Mouse (Mus musculus): ENCODE data around the gene Gm21887.
A peak's percentile ranks its signal among the peaks of the same experiment; 100 is the strongest.
"Not testable (repeated sequence)": the region's sequence is repeated elsewhere in the genome, so short reads cannot be mapped to it uniquely, and the experiment has no call there.

Gm21887 gene

DNA sequence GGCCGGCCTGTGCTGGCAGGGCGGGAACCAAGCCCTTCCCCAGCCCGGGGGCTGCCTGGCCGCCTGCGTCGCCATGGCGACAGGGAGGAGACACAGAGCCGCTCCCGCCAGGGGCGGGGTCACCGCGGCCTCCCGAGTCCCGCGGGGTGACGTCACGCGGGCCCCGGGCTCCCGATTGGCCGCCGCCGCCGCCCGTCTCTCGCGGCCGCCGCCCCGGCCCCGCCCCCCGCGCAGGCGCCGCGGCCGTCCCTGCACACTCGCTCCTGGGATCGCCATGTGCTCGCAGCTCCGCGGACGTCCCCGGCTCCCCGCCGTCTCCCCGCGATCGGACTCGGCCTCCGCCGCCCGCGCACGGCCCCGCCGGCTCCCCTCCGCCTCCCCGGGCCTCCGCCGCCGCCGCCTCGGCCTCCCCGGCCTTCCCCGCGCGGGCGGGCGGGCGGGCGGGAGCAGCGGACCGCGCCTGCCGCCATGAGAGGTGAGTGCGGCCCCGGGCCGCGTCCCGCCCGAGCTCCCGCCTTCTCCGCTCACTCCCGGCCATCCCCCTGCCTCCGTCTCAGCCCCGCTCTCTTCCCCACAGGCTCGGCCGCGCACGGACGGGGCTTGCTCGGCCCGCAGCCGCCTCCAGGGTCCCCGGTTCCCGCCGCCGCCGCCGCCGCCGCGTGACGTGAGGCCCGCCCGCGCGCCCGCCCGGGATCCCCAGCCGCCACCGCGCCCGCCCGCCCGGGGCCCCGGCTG lies at the start of gene Gm21887:
TSS of gene Gm21887 (plus strand) at position 644 of the 735 bp plus-strand sequence.
- DNase-seq, result peak; percentile 100

DNA sequence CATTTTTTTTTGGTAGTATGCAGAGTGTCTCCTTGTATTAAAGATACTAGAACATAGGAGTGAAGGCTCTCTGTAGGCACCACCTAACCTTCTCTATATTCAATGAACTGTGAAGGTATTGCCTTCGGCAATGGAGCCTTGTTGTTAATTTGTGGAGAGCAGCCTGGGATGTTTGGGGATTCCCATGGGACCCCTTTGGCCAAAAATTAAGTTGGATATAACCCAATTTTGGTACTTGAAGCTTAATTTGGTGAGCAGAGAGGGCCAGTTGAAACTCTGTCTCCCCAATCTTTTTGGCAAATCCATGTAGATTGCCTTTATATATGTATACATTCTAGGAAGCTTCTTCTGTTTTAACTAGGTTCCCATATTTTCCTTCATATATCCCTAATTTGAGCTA lies 40.1 kb upstream of the Gm21887 start:
- DNase-seq, result no peak

DNA sequence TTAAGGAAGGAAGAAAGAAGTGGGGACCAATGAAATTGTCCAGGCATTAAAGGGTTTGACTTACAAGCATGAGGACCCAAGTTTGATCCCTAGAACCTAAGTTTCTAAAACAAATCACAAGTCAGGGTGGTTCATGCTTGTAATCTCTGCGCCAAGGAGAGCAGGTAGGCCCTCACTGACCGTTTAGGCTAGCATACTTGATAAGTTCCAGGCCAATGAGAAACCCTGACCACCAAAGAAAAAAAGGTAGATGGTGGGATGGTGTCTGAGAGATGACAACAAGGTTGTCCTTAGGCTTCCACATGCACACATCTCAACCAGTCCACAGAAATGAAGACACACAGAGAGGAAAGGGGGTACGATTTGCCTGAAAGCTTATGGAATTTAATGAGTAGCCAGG lies 39.7 kb upstream of the Gm21887 start:
- DNase-seq, result not testable (repeated sequence)

DNA sequence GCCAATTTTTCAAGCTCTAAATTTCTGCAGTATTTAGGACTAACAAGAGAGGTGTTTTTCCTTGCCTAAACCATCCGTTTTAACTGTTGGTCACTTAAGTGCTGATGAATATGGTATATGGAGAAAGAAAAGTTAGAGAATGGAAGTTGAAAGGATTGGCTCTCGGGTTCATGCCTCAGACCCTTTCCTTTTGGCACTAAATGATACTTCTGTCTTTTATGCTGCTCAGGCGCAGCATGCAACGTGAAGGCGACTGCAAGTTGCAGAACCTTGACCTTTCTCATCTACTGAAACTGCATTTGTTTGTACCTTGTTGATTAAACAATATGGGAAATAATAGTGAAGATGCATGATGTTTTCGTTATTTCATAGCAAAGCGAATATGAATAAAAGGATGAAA lies 38.9 kb upstream of the Gm21887 start:
- DNase-seq, result not testable (repeated sequence)

DNA sequence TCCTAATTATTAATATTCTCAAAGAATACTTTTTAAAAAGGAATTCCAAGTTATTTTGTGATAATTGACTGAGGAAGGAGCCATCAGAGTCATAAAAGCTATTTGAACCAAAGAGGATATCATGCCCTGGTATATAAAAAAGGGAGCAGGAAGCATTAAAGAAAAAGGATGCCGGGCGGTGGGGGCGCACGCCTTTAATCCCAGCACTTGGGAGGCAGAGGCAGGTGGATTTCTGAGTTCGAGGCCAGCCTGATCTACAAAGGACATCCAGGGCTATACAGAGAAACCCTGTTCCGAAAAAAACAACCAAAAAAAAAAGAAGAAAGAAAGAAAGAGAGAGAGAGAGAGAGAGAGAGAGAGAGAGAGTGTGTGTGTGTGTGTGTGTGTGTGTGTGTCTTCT lies 37.9 kb upstream of the Gm21887 start:
- DNase-seq, result peak; percentile 2

DNA sequence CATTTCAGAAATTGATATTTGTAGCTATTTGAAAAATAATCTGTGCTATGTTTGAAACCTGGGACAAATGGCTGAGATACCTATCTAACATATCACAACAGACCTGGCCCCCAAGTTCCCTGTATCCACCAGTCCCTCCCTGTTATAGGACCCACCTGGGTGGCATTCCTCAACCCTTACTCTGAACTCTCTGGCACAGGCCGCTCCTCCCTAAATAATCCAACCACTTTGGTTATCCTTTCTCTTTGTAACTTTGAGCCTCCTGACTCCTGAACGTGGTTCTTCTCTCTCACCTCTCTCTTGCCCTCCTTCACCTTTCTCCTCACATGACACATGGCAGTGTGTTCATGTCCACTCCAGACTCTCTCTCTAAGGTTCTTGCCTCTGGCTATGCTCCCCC lies 37.3 kb upstream of the Gm21887 start:
- DNase-seq, result peak; percentile 2

DNA sequence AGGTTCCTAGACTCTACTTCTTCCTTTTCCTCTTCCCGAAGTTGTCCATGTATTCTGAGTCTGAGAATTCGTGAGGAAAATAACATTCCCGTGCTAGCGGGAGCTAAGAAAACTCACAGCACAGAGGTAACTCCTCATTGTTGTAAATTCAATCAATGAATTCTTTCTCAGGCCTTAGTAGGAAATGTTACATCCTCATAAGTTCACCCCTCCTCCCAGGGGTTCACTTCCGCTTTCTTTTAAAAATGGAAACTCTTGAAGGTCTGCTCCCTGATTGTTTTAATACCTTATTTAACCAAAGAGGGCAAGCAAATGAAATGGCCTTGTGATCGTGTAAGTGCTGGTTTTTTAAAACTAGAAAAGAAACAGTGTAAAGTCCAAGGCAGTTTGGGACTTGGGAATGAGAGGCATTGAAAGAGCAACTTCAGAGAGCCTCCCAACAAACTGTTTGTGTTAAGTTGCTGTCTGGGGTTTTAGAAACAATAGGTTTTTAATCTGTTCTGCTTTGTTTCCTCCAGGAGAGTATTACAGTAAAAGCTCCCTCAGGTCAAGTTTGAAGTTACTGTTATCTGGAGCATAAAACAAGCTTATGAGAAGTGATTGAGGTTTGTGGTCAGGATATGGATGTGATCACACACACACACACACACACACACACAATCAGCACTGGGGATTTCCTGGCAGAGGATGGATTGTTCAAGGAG lies 36.5 kb upstream of the Gm21887 start:
- DNase-seq, result peak; percentile 28

DNA sequence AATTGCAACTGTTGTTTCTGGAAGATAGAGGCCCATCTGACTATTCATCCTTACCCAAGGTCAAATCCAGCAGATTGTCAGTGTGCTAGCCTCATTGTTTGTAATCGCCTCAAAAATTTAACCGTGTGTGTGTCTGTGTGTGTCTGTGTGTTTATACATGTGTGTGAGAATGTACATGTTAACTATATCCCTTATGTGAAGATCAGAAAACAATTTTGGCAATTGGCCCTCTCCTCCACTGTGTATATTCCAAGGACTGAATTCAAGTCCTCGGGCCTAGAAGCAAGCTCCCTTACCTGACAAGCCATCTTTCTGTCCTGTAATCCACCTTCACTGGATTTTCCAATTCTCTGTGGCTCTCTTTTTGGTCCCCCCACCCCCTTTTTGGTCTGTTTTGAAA lies 35.7 kb upstream of the Gm21887 start:
- peak; percentile 25 for DNase-seq

DNA sequence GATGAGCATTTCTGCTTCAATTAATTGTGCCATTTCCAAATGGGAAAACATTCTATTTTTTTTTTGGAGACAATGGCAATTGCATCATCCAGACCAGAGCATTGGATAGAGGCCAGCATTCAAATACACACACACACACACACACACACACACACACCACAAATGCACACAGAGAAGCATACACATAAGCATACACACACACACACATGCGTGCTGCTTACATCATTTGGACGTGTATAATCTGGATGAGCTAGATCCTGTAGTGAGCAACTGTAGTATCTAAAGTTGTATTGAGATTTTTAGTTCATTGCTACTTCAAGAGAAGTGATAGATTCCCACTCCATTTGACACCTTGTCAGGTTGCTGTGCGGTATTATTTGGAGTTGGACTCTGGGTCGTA lies 35.0 kb upstream of the Gm21887 start:
- DNase-seq, result peak; percentile 22

DNA sequence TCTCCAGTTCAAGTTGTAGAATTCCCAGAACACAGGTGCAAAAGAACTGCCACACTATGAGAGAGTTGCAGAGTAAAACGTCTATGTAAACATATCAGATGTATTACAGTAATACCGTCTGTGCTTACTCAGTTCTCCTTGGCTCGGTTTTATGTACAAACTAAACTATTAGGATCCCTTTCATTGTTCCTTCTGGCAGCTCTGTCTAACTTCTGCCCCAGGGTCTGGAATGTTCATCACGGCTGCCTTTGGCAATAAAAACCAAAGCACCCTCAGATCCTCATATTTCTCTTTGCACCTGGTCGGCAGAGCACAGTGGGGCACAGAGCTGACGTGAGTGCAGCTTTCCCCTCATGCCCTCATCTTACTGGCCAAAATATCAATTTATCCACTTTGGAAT lies 34.5 kb upstream of the Gm21887 start:
- DNase-seq, result peak; percentile 26

DNA sequence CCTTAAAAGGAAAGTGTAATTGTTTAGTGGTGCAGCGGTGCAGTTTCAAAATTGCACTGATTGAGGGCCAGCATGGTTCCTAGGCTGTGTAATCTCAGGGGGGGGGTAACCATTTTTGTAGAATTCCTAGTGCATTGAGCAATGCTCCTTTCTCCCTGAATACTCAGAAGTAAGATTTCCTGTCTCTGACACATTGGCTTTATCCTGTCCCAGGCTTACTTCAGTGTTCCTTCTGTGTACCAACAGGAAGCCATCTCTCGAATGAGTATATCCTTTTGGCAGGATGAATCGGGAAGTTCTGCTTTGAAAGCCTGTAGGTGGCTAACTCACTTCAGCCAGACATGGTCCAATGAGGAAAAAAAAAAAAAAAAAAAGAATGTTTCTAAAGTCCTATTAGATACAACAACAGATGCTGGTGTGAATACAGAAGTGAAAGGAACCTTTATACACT lies 33.8 kb upstream of the Gm21887 start:
- DNase-seq, result peak; percentile 40

DNA sequence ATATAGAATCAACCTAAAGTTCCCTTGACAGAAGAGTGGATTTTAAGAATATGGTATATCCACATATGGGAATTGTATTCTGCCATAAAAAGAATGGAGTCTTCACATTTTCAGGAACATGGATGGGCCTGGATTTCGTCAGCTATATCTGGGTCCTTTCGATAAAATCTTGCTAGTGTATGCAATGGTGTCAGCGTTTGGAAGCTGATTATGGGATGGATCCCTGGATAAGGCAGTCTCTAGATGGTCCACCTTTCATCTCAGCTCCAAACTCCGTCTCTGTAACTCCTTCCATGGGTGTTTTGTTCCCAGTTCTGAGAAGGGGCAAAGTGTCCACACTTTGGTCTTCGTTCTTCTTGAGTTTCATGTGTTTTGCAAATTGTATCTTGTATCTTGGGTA lies 33.1 kb upstream of the Gm21887 start:
- peak; percentile 5 for DNase-seq

DNA sequence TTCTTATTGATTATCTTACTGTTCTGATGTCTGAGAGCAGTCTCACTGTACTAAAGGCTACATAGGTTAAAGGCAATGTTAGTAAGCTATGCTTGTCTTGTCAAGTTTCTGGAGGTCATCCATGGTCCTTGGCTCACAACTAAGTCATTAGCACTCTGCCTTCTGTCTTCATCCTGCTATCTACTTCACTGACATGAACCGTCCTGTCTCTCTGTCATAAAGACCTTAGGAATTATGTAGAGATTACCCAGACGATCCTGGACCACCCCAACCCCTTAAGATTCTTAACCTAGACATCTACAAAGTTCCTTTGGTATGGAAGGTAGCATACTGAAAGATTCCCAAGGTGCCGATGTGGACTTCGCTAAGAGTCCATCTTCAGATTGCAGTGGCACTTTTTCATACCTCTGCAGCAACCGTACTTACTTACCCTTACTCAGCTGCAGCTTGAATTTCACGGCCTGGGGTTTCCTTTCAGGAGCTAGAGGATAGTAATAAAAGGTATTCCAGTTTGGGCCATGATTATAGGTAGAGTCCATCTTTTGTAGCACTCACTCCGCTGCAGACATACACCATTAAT lies 31.5 kb upstream of the Gm21887 start:
- not testable (repeated sequence) for DNase-seq

DNA sequence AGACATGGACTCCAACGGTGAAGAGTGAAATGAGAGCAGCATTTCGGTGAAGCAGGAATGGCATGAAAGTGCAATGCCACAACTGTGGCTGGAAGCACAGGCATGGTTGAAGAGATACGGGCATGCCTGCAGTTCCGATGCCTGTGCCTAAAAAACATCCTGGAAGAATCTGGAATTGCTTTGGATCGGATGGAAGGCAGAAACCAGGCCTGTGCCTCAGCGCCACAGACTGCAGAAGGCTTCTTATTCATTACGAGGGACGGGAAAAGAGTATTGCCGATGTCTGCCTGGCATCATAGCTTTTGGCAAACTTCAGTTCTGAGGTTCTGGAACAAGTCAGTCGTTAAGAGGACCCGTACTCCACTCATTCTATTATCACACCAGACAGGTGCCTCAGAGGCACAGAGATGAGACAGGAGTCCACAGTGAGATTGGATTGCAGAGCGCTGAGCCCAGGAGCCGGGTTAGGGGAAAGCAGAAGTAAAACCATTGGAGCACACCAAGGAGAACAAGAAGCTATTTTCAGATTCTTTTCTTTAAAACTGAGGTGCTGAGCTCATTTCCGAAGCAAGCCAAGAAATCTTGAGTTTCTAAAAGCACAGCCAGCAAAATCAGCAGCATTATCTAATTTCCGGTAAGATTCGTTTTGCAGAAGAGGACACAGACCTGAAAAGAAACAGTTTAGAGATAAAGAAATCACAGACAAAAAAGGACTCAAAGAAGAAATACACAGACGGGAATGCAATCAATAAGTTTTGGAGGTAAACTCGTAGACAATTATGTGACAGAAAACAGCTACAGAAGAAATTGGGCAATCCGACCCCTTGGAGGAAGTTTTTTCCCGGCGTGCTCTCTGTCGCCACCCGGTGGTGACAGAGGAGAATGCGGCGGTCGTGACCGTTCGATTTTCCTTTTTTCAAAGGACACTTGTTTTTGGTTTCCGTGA lies 30.8 kb upstream of the Gm21887 start:
- peak; percentile 93 for DNase-seq

DNA sequence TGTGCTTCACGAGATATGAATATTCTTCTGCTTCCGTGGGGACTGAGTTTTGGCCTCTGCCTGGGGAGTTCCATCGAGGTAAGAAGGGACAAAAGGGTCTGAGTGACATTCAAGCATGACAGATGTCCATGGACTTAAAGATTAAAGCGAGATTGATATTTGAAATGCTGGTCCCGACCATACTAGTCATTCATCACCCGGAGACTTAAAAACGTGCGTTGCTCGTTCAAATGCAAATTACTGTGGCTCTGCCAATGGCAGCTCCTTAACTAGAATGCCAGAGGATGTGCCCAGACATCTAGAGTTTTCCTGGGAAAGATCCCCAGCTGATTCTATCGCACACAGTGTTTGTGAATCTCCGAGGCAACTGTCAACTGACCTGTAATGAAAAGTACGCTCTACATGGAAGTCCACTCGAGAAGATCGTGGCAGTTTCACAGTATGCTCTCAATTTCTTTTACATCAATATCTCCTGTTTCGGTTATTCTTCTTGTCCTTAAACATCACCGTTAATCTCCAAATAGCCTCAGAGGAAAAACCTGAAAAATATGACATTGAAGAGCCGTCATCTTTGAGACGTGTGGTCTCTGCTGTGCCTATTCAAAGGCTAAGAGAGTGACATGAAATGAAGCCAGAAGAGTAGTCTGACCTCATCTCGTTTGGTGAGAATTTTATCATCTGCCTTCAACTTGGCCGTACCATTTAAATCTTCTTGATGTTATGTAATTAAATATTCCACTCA lies 29.8 kb upstream of the Gm21887 start:
- peak; percentile 55 for DNase-seq

DNA sequence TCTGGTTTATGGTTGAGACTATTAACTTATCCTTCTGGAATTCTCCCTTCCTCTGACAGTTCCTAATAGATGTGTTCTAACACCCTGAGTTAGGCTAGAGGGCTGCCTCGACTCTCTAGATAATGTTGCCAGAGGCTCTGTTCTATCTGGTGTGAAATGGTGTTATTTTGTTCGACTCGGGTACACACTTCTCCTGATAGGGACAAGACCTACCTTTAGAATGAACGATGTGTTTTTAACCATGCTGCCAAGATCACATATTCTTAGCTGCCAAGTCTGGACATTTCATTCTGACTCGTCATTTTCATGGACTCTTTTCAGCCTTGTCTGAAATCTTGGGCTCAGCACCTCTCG lies 29.3 kb upstream of the Gm21887 start:
- peak; percentile 47 for DNase-seq

DNA sequence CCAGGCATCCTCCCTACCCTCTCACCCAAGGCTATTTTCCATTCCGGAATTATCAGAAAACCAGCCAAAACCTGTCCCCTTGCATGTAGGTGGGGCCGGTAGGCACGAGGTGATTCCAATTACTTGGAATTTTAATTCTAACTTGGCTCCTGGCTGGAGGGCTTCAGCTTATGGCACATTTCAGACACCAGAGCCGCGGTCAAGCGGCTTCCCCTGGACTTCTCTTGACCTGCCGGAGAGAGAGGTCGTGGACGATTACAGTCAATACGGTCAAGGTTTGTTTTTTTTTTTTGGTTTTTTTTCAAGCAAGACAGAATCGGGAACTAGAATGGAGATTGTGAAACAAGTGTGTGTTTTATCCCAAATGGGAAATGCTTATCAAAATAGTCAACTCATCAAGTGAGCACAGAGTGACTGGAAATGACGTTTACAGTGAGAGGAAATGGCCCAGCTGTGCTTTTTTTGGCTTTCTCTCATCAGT lies 28.6 kb upstream of the Gm21887 start:
- peak; percentile 70 for DNase-seq

DNA sequence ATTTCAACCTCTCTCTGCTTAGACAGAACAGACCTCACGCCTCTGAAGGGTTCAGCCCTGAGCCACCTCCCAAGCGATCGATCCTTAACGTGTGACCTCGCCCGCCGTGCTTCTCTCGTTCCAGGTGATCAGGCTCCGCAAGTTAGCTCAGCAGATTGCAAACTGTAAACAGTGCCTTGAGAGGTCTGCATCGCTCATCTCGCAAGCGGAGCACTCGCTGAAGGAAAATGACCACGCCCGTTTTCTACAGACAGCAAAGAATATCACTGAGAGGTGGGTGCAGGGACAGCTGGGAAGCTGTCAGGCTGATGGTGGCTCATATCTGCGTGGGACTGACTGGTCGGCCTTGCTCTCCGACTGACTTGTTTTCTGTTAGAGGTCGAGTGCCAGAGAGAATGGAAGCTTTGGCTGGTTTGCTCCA lies 27.7 kb upstream of the Gm21887 start:
- DNase-seq, result peak; percentile 54

DNA sequence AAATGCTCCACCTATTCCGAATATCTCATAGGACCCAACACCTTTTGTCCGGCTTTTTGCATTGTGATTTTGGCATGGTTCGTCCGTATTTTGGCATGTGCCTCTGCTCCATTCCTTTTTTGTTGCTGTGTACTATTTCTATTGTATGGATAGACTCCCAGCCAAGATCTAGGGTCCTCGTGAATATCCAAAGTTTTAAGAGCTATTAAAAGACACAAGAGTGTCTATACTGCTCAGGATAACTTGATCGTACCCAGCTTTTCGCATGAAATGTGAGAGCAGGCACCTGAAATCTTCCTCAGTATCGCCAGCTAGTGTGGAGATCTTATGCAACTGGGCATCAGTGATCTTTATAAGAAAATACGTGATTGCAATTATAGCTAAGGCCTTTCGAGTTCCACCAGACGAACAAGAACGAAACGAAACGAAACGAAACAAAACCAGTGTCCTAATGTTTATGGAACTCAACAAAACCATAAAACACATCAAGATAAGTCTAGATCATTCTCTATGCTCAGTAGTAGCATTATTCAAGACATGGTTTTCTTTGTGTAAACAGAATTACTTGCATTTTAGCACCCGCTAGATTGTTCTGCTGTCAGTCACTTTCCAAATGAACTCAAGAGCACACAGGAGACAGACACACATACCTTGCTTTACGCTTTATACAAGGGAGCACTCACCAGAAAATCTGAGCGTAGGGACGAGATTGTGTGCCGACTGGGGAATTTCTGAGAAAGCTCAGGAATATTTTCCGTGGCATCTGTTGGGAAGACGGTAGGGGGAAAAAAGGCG lies 26.7 kb upstream of the Gm21887 start:
- DNase-seq, result peak; percentile 29

DNA sequence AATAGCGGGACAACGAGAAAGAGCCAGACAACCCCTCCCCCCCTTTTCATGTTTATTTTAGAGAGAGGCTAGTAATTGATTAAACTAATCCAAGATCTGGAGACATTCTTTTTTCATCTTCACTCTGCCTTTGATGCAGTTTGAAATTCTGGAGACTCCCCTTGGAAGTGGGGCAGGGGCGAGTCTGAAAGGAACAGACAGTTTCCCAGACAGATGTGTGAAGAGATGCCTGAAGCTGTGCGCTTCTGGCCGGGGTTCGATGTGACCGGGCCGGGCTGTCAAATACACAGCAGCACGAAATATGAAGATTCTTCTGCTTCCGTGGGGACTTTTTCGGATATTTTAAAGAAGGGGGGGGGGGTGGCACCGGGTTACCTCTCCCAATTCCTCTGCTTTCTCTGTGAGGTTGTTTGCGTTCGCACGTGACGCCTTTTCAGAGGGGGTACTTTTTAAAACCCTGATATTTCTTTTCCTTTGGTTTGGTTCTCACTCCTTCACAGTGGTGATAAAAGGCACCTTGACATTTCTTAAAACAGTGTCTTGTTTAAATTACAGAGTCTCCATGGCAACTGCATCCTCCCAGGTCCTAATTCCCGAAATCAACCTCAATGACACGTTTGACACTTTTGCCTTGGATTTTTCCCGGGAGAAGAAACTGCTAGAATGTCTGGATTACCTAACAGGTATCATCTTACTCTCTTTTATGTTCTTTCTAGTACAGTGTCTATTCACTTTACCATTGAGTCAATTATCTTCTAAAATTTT lies 25.9 kb upstream of the Gm21887 start:
- peak; percentile 31 for DNase-seq
